Mouse (Mus musculus): Measurements from ENCODE around the gene Timm13. TPM values are rescaled to one million over a fixed set of nuclear protein-coding genes. Genes with fewer than 3 reads are reported as not detected.
A peak's percentile ranks its signal among the peaks of the same experiment; 100 is the strongest.

Gene Timm13
- polyA plus RNA-seq, 1 experiment from 2014 or later, result 339 TPM

DNA sequence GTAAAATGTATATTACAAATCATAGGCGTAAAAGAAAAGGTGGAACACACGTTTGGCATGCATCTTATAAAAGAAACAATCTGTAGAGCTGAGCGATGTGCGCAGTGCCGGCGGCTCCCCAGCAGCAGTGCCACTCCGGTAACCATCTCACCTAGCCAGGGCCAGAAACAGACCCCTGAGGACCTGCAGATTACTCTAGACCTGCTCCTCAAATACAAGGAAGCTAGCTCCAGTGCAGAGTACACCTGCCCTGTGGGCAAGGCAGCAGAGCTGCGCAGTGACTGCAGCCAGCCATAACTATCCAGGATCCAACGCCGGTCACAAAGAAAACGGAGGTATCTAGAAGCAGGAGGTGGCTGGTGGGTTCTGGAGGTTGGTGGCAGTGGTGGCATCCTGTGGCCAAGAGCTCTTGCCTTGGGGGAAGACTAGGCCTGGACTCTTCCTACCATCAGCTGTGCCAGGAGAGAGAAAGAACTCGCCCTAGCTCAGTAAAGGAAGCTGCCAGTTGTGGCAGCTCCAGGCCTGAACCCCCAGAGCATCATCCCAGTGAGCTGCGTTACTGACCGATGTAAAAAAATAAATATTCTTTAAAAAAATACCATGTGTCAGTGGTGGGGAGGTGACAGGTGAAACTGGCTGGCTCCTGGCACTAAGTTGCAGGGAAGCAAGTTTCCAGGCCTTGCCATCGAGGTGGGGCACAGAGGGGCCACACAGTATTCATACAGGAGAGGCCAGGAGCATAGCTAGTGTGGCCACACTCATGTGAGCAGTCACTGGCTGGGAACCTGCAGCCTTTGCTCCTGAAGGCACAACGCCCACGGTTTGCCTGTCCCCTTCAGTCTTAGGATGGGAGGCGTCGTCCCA lies 872 bp upstream of the Timm13 start:
- Histone ChIP-seq H3K9ac (no peak overlapping the region), H3K27ac (replicated peaks) (peak overlapping the region; percentile 73), H3K36me3 (peaks cover 59% of the 10 kb centered on the region), H3K4me2 (replicated peaks) (peak overlapping the region; percentile 41), H3K27me3 (no peaks in the 10 kb centered on the region), H3K4me3 (replicated peaks) (peak overlapping the region; percentile 96), H3K9me3 (replicated peaks) (no peaks in the 10 kb centered on the region), H3K4me1 (peaks cover 27% of the 10 kb centered on the region)
- WGBS, result 88% methylated on average over 19 of the region's 19 CpGs
- ATAC-seq (ENCODE audit: insufficient number of reproducible peaks, low FRiP score, low TSS enrichment, low read depth), result no peak

DNA sequence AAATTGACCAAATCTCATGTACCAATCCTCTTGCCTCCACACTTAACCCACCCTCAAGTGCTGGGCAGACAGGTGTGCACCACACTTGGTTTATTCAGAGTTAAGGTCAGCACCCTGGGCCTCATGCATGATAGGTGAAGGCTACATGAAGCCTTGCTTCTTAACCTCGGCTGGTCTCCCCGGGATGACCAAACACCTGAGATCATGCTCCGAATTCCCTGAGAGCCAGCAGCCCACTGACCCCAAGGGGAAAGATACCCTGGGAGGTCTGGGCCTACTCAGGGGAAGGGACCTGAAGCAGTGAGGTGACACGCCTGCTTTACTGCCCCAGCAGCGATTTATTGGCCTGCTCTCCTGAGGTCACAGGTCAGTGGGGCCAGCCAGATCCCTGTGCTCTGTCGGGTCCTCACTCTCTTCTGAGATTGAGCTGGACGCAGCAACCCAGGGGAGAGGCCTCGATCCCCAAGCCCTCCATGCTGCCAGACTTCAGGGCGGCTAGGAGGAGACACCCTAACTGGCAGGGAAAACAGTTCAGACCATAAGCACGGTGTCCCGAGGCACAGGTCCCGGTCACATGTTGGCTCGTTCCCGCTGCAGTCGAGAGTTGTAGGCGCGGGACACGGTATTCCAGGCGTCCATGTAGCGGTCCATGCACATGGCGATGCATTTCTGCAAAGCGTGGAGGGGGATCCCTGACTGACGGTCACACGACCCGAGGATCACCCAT lies 1.0 kb downstream of the Timm13 start:
- Histone ChIP-seq H3K27ac (replicated peaks) (peak overlapping the region; percentile 88; the same call in 1 of the 2 replicates), H3K4me3 (replicated peaks) (peak overlapping the region; percentile 96), H3K9me3 (replicated peaks) (no peaks in the 10 kb centered on the region), H3K4me2 (replicated peaks) (peak overlapping the region; percentile 93), H3K36me3 (peaks cover 42% of the 10 kb centered on the region), H3K27me3 (no peaks in the 10 kb centered on the region), H3K9ac (peak overlapping the region; percentile 87), H3K4me1 (peaks cover 27% of the 10 kb centered on the region)
- no peak for ATAC-seq (ENCODE audit: insufficient number of reproducible peaks, low FRiP score, low TSS enrichment, low read depth)
- WGBS, result 11% methylated on average over 25 of the region's 25 CpGs

DNA sequence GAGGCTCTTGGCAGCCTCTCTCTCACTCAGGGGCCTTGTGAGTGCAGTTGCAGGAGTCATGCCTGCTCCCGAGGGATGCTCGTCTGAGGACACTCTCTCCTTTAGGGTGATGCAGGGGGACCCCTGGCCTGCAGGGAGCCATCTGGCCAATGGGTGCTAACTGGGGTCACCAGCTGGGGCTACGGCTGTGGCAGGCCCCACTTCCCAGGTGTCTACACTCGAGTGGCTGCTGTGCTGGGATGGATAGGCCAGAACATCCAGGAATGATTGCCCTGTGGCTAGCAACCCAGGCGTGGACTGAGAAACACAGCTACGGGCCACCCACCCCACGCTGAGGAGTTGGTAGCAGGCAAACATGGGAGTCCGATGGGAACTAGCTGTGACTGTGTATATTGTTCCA lies 1.7 kb downstream of the Timm13 start:
- Histone ChIP-seq H3K4me1 (peaks cover 27% of the 10 kb centered on the region), H3K4me2 (replicated peaks) (no peak overlapping the region), H3K27ac (replicated peaks) (no peak overlapping the region), H3K27me3 (no peaks in the 10 kb centered on the region), H3K9ac (no peak overlapping the region), H3K4me3 (replicated peaks) (peak overlapping the region; percentile 96), H3K9me3 (replicated peaks) (no peaks in the 10 kb centered on the region), H3K36me3 (peaks cover 35% of the 10 kb centered on the region)
- WGBS, result 84% methylated on average over 8 of the region's 8 CpGs
- no peak for ATAC-seq (ENCODE audit: insufficient number of reproducible peaks, low FRiP score, low TSS enrichment, low read depth)

DNA sequence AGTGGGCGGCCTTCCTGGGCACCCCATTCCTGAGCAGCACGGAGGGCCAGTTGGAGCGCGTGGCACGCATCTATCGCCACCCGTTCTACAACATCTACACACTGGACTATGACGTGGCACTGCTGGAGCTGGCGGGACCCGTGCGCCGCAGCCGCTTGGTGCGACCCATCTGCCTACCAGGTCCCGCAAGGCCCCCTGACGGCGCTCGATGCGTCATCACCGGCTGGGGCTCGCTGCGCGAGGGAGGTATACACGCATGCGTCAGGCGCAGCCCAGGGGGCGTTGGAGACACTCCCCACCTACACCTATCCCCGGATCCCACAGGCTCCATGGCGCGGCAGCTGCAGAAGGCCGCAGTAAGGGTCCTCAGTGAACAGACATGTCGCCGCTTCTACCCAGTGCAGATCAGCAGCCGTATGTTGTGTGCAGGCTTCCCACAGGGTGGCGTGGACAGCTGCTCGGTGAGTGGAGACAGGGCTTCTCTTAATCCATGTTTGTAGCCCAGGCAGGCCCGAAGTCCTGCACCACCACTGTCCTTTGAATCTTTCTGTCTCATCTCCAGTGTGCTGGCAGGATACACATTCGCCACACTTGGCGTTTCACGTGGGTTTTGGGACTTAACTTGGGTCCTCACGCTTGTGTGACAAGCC lies 2.8 kb downstream of the Timm13 start:
- ATAC-seq (ENCODE audit: insufficient number of reproducible peaks, low FRiP score, low TSS enrichment, low read depth), result no peak

DNA sequence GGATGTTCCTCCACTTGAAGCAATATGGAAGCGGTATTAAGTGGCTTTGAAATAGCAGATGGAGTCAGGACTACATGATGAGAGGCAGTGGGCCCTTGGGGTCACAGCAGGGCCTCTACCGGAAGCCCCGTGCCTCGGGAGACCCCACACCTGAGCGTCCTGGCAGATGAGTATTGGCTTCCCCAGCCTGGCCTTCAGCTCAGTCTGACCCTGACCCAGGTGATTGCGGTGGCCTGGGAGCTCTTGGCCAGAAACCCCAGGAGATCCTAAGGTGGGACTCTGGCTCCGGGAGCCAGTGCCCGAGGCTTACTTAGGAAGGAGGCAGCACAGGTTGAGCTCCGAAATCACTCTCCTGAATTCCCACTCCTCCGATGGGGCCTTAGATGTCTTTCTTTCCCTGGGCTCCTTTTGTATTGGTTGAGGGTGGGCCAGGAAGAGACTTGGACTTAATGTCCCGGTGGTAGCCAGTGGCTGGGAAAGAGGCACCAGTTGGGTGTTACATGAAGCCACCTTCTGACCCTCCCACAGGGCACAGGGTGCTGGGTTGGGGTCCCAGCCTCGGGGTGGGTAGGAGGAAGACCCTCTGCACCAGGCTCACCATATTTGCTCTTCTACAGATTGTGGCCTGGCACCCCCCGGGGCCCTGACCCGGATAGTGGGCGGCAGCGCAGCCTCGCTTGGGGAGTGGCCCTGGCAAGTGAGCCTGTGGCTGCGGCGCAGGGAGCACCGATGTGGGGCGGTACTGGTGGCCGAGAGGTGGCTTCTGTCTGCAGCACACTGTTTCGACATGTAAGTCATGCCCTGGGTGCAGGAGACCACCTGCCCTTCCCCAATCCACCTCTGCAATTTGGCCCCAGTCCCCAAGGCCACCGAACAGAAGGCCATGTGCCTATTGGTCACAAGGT lies 3.9 kb downstream of the Timm13 start:
- peaks cover 27% of the 10 kb centered on the region for H3K4me1 ChIP-seq
- no peak overlapping the region for H3K4me2 ChIP-seq (replicated peaks)
- H3K27ac ChIP-seq (replicated peaks), result no peak overlapping the region
- no peaks in the 10 kb centered on the region for H3K27me3 ChIP-seq
- H3K36me3 ChIP-seq, result peaks cover 13% of the 10 kb centered on the region
- no peak for ATAC-seq (ENCODE audit: insufficient number of reproducible peaks, low FRiP score, low TSS enrichment, low read depth)
- no peak overlapping the region for H3K4me3 ChIP-seq (replicated peaks)
- no peak overlapping the region for H3K9ac ChIP-seq
- no peaks in the 10 kb centered on the region for H3K9me3 ChIP-seq (replicated peaks)
- 64% methylated on average over 24 of the region's 24 CpGs for whole genome bisulfite sequencing

More for the DNA sequence above, 2.8 kb downstream of the Timm13 start:
- Histone ChIP-seq H3K9me3 (replicated peaks) (no peaks in the 10 kb centered on the region), H3K9ac (no peak overlapping the region), H3K27ac (replicated peaks) (no peak overlapping the region), H3K36me3 (peaks cover 24% of the 10 kb centered on the region), H3K4me2 (replicated peaks) (peak overlapping the region; percentile 27), H3K4me3 (replicated peaks) (peak overlapping the region; percentile 17), H3K4me1 (peaks cover 27% of the 10 kb centered on the region), H3K27me3 (no peaks in the 10 kb centered on the region)
- 33% methylated on average over 41 of the region's 41 CpGs for WGBS

DNA sequence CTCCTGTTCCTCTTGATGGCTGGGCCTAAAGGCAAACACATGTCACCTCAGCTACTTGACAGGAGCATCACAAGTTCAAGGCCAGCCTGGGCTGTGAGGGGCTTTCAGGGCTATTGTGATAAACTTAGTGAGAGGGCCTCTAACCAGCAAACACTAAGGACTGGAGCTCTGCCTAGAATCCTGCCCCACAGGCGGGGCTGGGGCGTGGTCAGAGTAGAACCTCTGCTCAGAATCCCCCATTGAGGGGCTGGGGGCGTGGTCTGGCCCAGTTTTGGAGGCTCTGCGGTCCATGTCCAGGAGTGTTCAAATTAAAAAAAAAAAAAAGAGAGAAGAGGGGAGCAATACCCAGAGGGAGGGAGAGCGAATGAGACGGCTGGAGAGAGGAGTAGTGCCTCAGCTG lies 5.1 kb downstream of the Timm13 start:
- Histone ChIP-seq H3K9me3 (replicated peaks) (no peaks in the 10 kb centered on the region), H3K27ac (replicated peaks) (no peak overlapping the region), H3K9ac (no peak overlapping the region), H3K36me3 (peaks cover 13% of the 10 kb centered on the region), H3K27me3 (0 out of 2 replicates have a peak, but pooled peaks cover 2% of the 10 kb centered on the region), H3K4me3 (replicated peaks) (no peak overlapping the region), H3K4me2 (replicated peaks) (no peak overlapping the region), H3K4me1 (peaks cover 25% of the 10 kb centered on the region)
- 87% methylated on average over 6 of the region's 6 CpGs for WGBS
- ATAC-seq (ENCODE audit: insufficient number of reproducible peaks, low FRiP score, low TSS enrichment, low read depth), result no peak

DNA sequence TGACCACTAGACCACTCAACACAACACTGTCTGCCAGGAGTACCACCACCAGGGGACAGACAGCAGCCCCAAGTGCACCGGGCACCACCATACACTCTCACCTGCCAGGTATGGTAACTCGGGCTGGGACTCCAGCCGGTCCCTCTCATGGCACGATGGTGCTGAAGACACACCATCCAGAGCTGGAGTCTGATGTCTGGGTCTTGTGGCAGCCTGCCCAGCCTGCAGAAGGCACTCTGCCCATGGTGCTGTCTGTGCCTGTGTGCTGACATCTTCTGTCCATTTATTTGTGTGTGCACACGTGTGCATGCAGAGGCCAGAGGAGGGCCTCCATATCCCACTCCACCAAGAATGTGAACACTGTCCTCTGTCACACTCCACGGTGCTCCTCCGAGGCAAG lies 5.7 kb downstream of the Timm13 start:
- H3K4me1 ChIP-seq, result peaks cover 25% of the 10 kb centered on the region
- H3K9ac ChIP-seq, result no peak overlapping the region
- WGBS, result 90% methylated on average over 7 of the region's 7 CpGs

DNA sequence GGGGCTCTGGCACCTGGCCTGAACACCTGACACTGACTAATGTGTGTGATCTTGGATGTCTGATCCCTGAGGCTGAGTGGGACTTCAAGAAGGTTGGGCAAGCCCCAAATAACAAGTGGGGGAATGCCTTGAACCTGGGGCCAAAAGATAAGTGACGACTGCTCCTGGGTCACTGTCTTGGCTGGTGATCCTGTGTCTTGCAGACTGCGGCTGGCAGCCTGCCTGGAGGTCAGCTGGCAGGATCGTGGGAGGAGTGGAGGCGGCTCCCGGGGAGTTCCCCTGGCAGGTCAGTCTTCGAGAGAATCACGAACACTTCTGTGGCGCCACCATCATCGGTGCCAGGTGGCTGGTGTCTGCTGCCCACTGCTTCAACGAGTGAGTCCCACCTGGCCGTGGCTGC lies 13.6 kb downstream of the Timm13 start:
- H3K4me2 ChIP-seq (replicated peaks), result no peak overlapping the region
- no peak for ATAC-seq (ENCODE audit: insufficient number of reproducible peaks, low FRiP score, low TSS enrichment, low read depth)
- no peak overlapping the region for H3K27ac ChIP-seq (replicated peaks)
- no peaks in the 10 kb centered on the region for H3K9me3 ChIP-seq (replicated peaks)
- peaks cover 27% of the 10 kb centered on the region for H3K27me3 ChIP-seq
- 68% methylated on average over 11 of the region's 11 CpGs for WGBS
- H3K36me3 ChIP-seq, result no peaks in the 10 kb centered on the region
- no peak overlapping the region for H3K9ac ChIP-seq
- H3K4me3 ChIP-seq (replicated peaks), result no peak overlapping the region
- no peaks in the 10 kb centered on the region for H3K4me1 ChIP-seq

More for the DNA sequence above, 5.7 kb downstream of the Timm13 start:
- H3K4me2 ChIP-seq (replicated peaks), result no peak overlapping the region
- no peak overlapping the region for H3K4me3 ChIP-seq (replicated peaks)
- peaks cover 13% of the 10 kb centered on the region for H3K36me3 ChIP-seq
- H3K9me3 ChIP-seq (replicated peaks), result no peaks in the 10 kb centered on the region
- no peak overlapping the region for H3K27ac ChIP-seq (replicated peaks)
- no peak for ATAC-seq (ENCODE audit: insufficient number of reproducible peaks, low FRiP score, low TSS enrichment, low read depth)
- peaks cover 8% of the 10 kb centered on the region; the same call in 1 of the 2 replicates for H3K27me3 ChIP-seq

DNA sequence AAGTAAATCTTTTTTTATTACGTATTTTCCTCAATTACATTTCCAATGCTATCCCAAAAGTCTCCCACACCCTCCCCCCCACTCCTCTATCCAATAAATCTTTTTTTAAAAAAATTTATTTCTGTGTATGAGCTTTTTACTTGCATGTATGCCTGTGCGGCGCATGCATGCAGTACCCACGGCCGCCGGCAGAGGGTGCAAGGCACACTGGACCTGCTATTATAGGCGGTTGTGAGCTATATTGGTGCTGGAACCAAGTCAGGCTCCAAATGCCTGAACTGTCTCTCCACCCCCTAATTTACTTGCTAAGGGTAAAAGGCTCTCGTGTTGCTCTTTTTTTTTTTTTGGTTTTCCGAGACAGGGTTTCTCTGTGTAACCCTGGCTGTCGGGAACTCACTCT lies 19.5 kb downstream of the Timm13 start:
- Histone ChIP-seq H3K36me3 (no peaks in the 10 kb centered on the region), H3K27me3 (no peaks in the 10 kb centered on the region), H3K9me3 (replicated peaks) (no peaks in the 10 kb centered on the region), H3K4me2 (replicated peaks) (no peak overlapping the region), H3K27ac (replicated peaks) (no peak overlapping the region), H3K4me1 (peaks cover 3% of the 10 kb centered on the region), H3K4me3 (replicated peaks) (no peak overlapping the region), H3K9ac (no peak overlapping the region)
- 24% methylated on average over 10 of the region's 10 CpGs for WGBS
- ATAC-seq (ENCODE audit: insufficient number of reproducible peaks, low FRiP score, low TSS enrichment, low read depth), result no peak

DNA sequence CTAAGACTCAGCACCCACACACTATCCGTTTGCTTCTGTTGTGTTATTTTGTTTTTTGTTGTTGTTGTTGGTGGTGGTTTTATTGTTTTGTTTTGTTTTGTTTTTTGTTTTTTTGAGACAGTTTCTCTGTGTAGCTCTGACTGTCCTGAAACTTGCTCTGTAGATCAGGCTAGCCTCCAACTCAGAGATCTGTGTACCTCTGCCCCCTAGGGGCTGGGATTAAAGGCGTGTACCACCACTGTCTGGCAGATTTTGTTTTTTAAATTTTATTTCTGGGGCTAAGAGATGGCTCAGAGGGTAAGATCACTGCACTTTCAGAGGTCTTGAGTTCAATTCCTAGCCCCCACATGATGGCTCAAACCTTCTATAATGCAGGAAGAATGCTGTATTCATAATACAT lies 19.9 kb downstream of the Timm13 start:
- no peak overlapping the region for H3K4me2 ChIP-seq (replicated peaks)
- H3K4me3 ChIP-seq (replicated peaks), result no peak overlapping the region
- H3K27ac ChIP-seq (replicated peaks), result no peak overlapping the region
- peaks cover 6% of the 10 kb centered on the region for H3K4me1 ChIP-seq
- no peaks in the 10 kb centered on the region for H3K27me3 ChIP-seq
- no peaks in the 10 kb centered on the region for H3K9me3 ChIP-seq (replicated peaks)
- no peak for ATAC-seq (ENCODE audit: insufficient number of reproducible peaks, low FRiP score, low TSS enrichment, low read depth)
- H3K9ac ChIP-seq, result no peak overlapping the region
- no peaks in the 10 kb centered on the region for H3K36me3 ChIP-seq
- 66% methylated on average over 2 of the region's 2 CpGs for WGBS

Measured in embryonic facial prominence, embryonic 15.5 days (tissue).